Mouse (Mus musculus) intestine, postnatal 0 days (tissue): ENCODE results near the gene Slc51a. TPM values are rescaled to one million over a fixed set of nuclear protein-coding genes. Genes with fewer than 3 reads are reported as not detected.

ENCODE experiments used
- ATAC-seq: fragments of 200-750 bp; cut with Nextera tagmentation; 2 replicates; pipeline ENCODE4 v1.8.0; 2017; ENCODE audit warnings: mild to moderate bottlenecking, moderate TSS enrichment, moderate library complexity
- H3K27ac ChIP-seq: fragments of 300-500 bp; sonication (generic); 2 replicates; pipeline ENCODE4 v1.5.1; 2014; ENCODE audit warnings: mild to moderate bottlenecking, low read depth, low read length, moderate library complexity
- H3K27me3 ChIP-seq: fragments of 300-500 bp; sonication (generic); replicated peaks from 2 replicates; pipeline ENCODE4 v1.6.1; 2014; ENCODE audit warnings: low read length, mixed read lengths; ENCODE audit not compliant: control insufficient read depth, insufficient read depth
- H3K36me3 ChIP-seq: fragments of 300-500 bp; sonication (generic); 2 replicates; pipeline ENCODE4 v1.6.1; 2014; ENCODE audit warnings: mild to moderate bottlenecking, moderate library complexity; ENCODE audit not compliant: control insufficient read depth, insufficient read depth
- H3K4me1 ChIP-seq: fragments of 300-500 bp; sonication (generic); replicated peaks from 2 replicates; pipeline ENCODE4 v1.6.1; 2014; ENCODE audit warnings: antibody characterized with exemption, low read length, mixed read lengths; ENCODE audit not compliant: control insufficient read depth, insufficient read depth
- H3K4me2 ChIP-seq: fragments of 300-500 bp; sonication (generic); replicated peaks from 2 replicates; pipeline ENCODE4 v1.6.1; 2014; ENCODE audit warnings: low read depth, mild to moderate bottlenecking, moderate library complexity
- H3K4me3 ChIP-seq: fragments of 300-500 bp; sonication (generic); 2 replicates; pipeline ENCODE4 v1.5.1; 2014; ENCODE audit warnings: low read depth, low read length
- H3K9ac ChIP-seq: fragments of 300-500 bp; sonication (generic); 2 replicates; pipeline ENCODE4 v1.6.1; 2014; ENCODE audit warnings: mild to moderate bottlenecking, low read depth, low read length
- H3K9me3 ChIP-seq: fragments of 300-500 bp; sonication (generic); 2 replicates; pipeline ENCODE4 v1.6.1; 2016; ENCODE audit warnings: mixed run types; ENCODE audit not compliant: control insufficient read depth
- CTCF ChIP-seq: sonication (generic); IDR thresholded peaks from 2 replicates; pipeline ENCODE4 v1.5.1; 2016; ENCODE audit warnings: low read depth, mild to moderate bottlenecking, control low read depth, antibody characterized with exemption, moderate library complexity
- WGBS: fragments of 180-500 bp; shearing (Covaris S2); extraction: QIAGEN DNeasy Blood & Tissue Kit; methylation state at CpG from one replicate; pipeline ENCODE4 v1.1.7; 2014; 5-methylcytosine and 5-hydroxymethylcytosine counted together
- polyA plus RNA-seq: library from polyadenylated mRNA; unstranded; fragments of >200 nt; fragmentation: Nextera tagmentation; extraction: Ambion mirVana; gene quantifications from 2 replicates; pipeline ENCODE4 v1.2.1, GENCODE M21; 2015

Gene Slc51a
- polyA plus RNA-seq, 1 experiment from 2014 or later: 292 TPM

DNA sequence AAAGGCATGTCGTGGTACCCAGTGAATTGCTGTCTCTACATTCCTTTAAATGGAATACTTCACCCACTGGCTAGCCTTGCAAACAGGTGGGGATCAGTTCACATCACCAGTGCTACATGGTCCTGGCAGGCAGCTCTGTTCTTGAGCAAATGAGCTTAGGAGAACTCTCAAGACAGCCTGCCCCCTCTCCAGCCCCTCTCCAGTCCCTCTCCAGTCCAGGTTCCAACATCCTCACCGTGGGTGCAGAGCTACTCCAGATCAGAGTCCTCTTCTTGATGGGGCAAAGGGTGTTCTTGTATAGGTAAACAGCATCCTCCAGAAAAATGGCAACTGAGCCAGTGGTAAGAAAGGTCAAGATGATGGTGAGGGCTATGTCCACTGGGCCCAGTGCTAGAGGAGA, 8.3 kb downstream of the Slc51a start:
- H3K9me3 ChIP-seq: no peaks in the 10 kb centered on the region
- no peak for TF ChIP-seq CTCF
- no peak overlapping the region for H3K27ac ChIP-seq
- H3K27me3 ChIP-seq: no peaks in the 10 kb centered on the region
- no peaks in the 10 kb centered on the region for H3K4me1 ChIP-seq
- no peak overlapping the region for H3K4me2 ChIP-seq
- H3K4me3 ChIP-seq: no peak overlapping the region
- no peak overlapping the region for H3K9ac ChIP-seq
- no peak for ATAC-seq
- WGBS: 63% methylated on average over 2 of the region's 2 CpGs
- H3K36me3 ChIP-seq: peaks cover 30% of the 10 kb centered on the region

DNA sequence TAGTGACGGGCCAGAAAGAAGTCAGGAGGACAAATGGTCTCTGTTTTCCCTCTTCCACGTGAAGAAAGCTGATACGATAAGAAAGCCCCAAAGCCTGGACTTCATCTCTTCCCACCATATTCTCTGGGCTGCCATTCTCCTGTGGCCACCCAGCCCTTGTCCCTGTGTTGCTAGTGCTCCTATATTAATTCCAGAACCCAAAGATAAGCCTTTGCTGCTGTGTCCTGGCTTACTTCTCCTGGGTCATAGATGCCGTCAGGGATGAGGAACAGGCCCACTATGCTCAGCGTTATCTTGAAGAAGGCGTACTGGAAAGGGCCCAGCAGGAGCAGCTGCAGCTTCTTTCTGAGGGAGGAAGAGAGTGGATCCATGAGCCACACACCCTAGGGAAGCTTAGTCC, 10.4 kb downstream of the Slc51a start:
- Histone ChIP-seq H3K9ac (no peak overlapping the region), H3K9me3 (no peaks in the 10 kb centered on the region), H3K4me2 (no peak overlapping the region), H3K36me3 (peaks cover 34% of the 10 kb centered on the region), H3K4me1 (no peaks in the 10 kb centered on the region), H3K27me3 (no peaks in the 10 kb centered on the region), H3K27ac (no peak overlapping the region), H3K4me3 (no peak overlapping the region)
- 85% methylated on average over 6 of the region's 6 CpGs for WGBS
- TF ChIP-seq CTCF: no peak
- ATAC-seq: no peak

DNA sequence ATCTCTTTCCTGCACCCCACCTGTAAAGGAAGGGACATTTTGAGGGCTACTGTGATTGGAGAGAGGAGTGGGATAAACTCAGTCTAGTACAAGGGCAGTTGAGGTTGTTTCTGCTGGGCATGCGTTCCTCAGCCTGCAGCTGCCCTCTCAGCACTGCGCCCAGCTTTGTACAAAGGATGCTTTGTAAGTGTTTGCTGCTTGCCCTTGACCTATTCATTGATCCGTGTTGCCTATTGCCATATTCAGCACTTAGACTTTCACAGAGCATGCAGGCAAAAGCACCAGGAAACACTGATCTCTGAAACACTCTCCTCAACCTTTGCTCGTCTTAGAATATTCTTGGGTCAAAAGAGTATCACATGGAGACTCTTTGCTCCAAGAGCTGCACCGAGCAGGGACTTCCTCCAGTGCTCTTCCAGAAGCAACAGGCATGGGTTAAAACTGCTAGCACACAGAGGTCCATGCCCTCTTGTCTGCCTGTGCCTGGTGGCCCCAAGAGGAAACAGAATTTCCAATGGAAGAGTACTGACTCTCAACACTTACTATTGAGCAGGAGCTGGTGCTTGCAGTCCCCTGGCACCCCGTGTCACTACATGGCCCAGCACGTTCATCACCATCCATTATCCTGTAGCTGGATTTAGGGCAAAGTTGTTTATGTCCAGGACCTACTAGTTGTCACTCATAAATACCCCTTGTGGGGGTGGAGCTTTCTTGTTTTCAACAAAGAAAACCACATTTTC, 15.2 kb downstream of the Slc51a start:
- 54% methylated on average over 7 of the region's 7 CpGs for WGBS
- no peaks in the 10 kb centered on the region for H3K9me3 ChIP-seq
- no peak for TF ChIP-seq CTCF
- H3K4me1 ChIP-seq: no peaks in the 10 kb centered on the region
- no peak overlapping the region for H3K4me2 ChIP-seq
- no peaks in the 10 kb centered on the region for H3K27me3 ChIP-seq
- H3K36me3 ChIP-seq: peaks cover 66% of the 10 kb centered on the region
- no peak overlapping the region for H3K4me3 ChIP-seq
- H3K27ac ChIP-seq: peak overlapping the region; percentile 5; the same call in 1 of the 2 replicates
- no peak overlapping the region for H3K9ac ChIP-seq
- ATAC-seq: peak; percentile 10; the same call in 1 of the 2 replicates

DNA sequence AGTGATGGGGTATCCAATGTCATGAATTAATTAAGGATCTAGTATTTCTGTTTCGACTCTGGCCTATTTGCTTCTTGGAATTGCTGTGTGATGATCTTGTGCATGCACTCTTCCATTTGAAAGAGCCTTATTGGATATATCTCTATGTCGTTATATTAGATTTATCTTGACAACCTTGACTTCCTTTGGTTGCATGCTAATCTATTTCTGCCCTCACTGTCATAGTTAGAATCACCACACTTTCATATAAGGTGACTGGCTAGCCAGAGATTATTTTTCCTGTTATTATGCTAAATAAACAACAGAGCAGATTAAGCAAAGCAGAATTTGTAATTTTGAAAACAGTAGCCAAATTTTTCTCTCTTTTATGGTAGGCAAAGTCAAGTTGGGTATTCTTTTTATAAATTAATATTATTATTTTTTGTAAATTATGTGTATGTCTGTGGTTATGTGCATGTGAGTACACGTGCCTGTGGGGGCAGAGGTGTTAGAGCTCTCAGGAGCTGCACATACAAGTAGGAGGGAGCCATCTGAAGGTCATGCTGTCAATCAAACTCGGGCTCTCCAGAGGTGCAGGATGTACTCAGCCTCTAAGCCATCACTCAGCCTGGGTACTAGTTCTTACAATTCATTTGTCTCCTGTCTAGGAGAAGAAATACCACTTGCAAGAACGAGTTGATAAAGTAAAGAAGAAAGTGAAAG, 18.1 kb downstream of the Slc51a start:
- H3K9ac ChIP-seq: no peak overlapping the region
- H3K9me3 ChIP-seq: no peaks in the 10 kb centered on the region
- H3K4me3 ChIP-seq: no peak overlapping the region
- H3K36me3 ChIP-seq: peaks cover 56% of the 10 kb centered on the region
- no peaks in the 10 kb centered on the region for H3K4me1 ChIP-seq
- ATAC-seq: no peak
- 74% methylated on average over 5 of the region's 5 CpGs for WGBS
- no peak for TF ChIP-seq CTCF
- H3K4me2 ChIP-seq: no peak overlapping the region
- H3K27me3 ChIP-seq: no peaks in the 10 kb centered on the region
- H3K27ac ChIP-seq: no peak overlapping the region

DNA sequence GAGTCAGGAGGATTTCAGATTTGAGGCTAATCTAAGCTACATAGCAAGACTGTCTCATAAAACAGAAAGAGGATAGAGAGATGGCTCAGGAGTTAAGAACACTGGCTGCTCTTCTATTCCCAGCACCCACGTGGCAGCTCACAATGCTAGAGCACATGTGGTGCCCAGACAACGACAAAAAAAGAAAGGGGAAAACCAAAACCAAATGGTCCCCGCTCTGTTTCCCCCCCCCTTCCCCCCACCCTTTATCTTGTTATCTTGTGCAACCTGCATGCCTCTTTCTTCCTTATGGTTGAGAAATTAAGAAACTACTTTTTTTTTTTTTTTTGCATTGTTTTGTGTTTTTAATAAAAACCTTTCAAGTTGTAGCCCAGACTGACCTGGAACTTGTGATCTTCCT, 19.2 kb downstream of the Slc51a start:
- Histone ChIP-seq H3K9me3 (no peaks in the 10 kb centered on the region), H3K4me1 (no peaks in the 10 kb centered on the region), H3K27ac (no peak overlapping the region), H3K9ac (no peak overlapping the region), H3K4me2 (no peak overlapping the region), H3K36me3 (peaks cover 56% of the 10 kb centered on the region), H3K27me3 (no peaks in the 10 kb centered on the region), H3K4me3 (no peak overlapping the region)
- WGBS: 83% methylated on average over 3 of the region's 3 CpGs
- no peak for ATAC-seq
- TF ChIP-seq CTCF: no peak

DNA sequence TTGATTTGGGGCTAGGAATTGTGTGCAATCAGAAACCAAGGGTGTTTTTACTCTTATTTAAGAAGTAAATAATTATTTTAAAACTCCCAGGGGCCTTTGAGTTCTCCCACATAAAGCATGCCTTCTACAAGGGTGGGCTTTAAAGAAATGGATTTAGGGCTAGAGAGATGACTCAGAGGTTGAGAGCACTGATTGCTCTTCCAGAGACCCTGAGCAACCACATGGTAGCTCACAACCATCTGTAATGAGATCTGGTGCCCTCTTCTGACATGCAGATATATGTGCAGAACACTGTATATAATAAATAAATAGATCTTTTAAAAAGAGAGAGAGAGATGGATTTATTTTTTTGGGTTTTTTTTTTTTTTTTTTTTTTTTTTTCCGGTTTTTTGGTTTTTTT, 22.8 kb downstream of the Slc51a start:
- TF ChIP-seq CTCF: 0 out of 2 replicates have a peak, but pooled peaks have one; percentile 5
- no peak for ATAC-seq
- Histone ChIP-seq H3K9me3 (no peaks in the 10 kb centered on the region), H3K4me2 (no peak overlapping the region), H3K27ac (no peak overlapping the region), H3K36me3 (peaks cover 37% of the 10 kb centered on the region), H3K9ac (no peak overlapping the region), H3K27me3 (no peaks in the 10 kb centered on the region), H3K4me3 (no peak overlapping the region), H3K4me1 (no peaks in the 10 kb centered on the region)
- WGBS: no CpG with 5 or more reads among the region's 1 CpGs
